9 mouse cellular contexts compared by ENCODE assay signal in the genomic region with DNA sequence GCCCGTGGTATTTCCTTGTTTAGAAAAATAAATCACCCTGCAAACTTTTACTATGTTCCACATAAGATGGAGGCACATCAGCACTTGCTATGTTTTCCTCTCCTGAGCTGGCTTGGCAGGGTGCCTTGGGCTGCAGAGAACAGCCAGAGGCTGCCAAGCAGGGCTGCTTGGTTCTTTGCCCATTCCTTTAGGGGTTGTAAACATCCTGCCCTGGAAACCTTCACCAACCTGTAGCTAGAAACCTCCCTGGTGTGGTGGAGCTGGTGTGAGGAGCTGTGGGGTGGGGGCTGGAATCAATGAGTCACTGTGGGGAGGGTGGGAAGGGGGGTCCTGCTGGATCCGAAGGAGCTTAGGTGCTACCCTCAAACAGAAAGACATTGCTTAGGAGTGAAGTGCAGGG.
DNase-seq lines count a peak whose midpoint lies in the region; ATAC-seq lines count a peak whose summit lies in the region.
"Had no signal": no experiment of that assay in that cellular context is flagged by ENCODE, and none has a peak within 500 bp of the region (broad histone marks: within the 10 kb centered on the region; RNA-seq: fewer than 3 reads in every experiment).

No protein-coding gene starts in this region.

- intact Hi-C loops in heart, postnatal 10 days (cut with DNase I), result loop anchor here (5.0 to 10.0 kb wide), 4 partner anchors 82 to 1220 kb away; a partner anchor contains a TSS
- intact Hi-C loops in heart, postnatal 25 days (cut with DNase I), result loop anchor here (5.0 kb wide), 3 partner anchors 632 to 1497 kb away; no protein-coding TSS in a partner anchor

- peak; percentile 70 for DNase-seq in adrenal gland, postnatal 10 days
- DNase-seq in adrenal gland, adult 2 months, result no peak
- DNase-seq in heart, postnatal 10 days, result peak; percentile 65 to 71
- DNase-seq in heart, postnatal 25 days (ENCODE audit: low spot score), result no peak
- DNase-seq in ovary, adult 18-20 months (ENCODE audit: low spot score), result peak; percentile 63
- DNase-seq in ovary, postnatal 14 days (ENCODE audit: low spot score), result no peak
- peak; percentile 48 for DNase-seq in skeletal muscle tissue, adult 2 months (ENCODE audit: low read depth, low spot score)
- DNase-seq: embryo, embryonic 11 days had no signal

- no peak for ATAC-seq in CD4-positive, CD25-positive, alpha-beta regulatory T cell, adult 4 months

Comparison
In these comparisons a context has a peak if more than half of its experiments do, and no peak if none do; other contexts are left out.
1. DNase-seq: peak in adrenal gland, postnatal 10 days (single experiment), heart, postnatal 10 days (2 of 2), ovary, adult 18-20 months (single experiment) and skeletal muscle tissue, adult 2 months (single experiment); none in adrenal gland, adult 2 months (single experiment), heart, postnatal 25 days (single experiment) and ovary, postnatal 14 days (single experiment).